Mouse (Mus musculus) embryo, embryonic 11 days (tissue): Measurements from ENCODE around the gene H2-Ke6.

Experiments
- DNase-seq: peaks from one replicate; pipeline ENCODE4 v3.0.0-alpha.2; 2015

Gene H2-Ke6

GRCm38 (mm10) chr17:34027656-34028223 lies at the start of gene H2-Ke6:
Gene H2-Ke6 (minus strand): TSS chr17:34028060.
- peak; percentile 97 for DNase-seq

GRCm38 (mm10) chr17:34077549-34077948 lies 49.7 kb upstream of the H2-Ke6 start:
- peak; percentile 91 for DNase-seq

GRCm38 (mm10) chr17:34075271-34075670 lies 47.4 kb upstream of the H2-Ke6 start:
- DNase-seq, result peak; percentile 75

GRCm38 (mm10) chr17:34072091-34072490 lies 44.2 kb upstream of the H2-Ke6 start:
- DNase-seq, result no peak

- no peak for DNase-seq
These were observed 41.0 kb upstream of the H2-Ke6 start for GRCm38 (mm10) chr17:34068864-34069263.

- no peak for DNase-seq
These were observed 29.4 kb upstream of the H2-Ke6 start for GRCm38 (mm10) chr17:34057224-34057623.

- DNase-seq, result no peak
These were observed 19.7 kb upstream of the H2-Ke6 start for GRCm38 (mm10) chr17:34047404-34048050.

GRCm38 (mm10) chr17:34045941-34046340 lies 18.1 kb upstream of the H2-Ke6 start:
- DNase-seq, result no peak

GRCm38 (mm10) chr17:34039562-34040450 lies 11.9 kb upstream of the H2-Ke6 start:
- peak; percentile 46 for DNase-seq

- peak; percentile 37 for DNase-seq
These were observed 11.2 kb upstream of the H2-Ke6 start, which contains the start of gene Col11a2 for GRCm38 (mm10) chr17:34038878-34039561. Gene Col11a2 (plus strand): TSS chr17:34039437.

- peak; percentile 36 for DNase-seq
These were observed 10.6 kb upstream of the H2-Ke6 start for GRCm38 (mm10) chr17:34038440-34038839.

- DNase-seq, result no peak
These were observed 9.4 kb upstream of the H2-Ke6 start for GRCm38 (mm10) chr17:34037241-34037640.

GRCm38 (mm10) chr17:34036647-34037046 lies 8.8 kb upstream of the H2-Ke6 start:
- no peak for DNase-seq

- no peak for DNase-seq
These were observed 7.7 kb upstream of the H2-Ke6 start for GRCm38 (mm10) chr17:34035517-34035916.

- DNase-seq, result peak; percentile 63
These were observed 6.2 kb upstream of the H2-Ke6 start for GRCm38 (mm10) chr17:34034064-34034463.

- no peak for DNase-seq
These were observed 5.6 kb upstream of the H2-Ke6 start for GRCm38 (mm10) chr17:34033441-34033840.

GRCm38 (mm10) chr17:34032806-34033205 lies 4.9 kb upstream of the H2-Ke6 start:
- no peak for DNase-seq

- peak; percentile 72 for DNase-seq
These were observed 4.3 kb upstream of the H2-Ke6 start for GRCm38 (mm10) chr17:34032174-34032632.

GRCm38 (mm10) chr17:34031465-34032173 lies 3.8 kb upstream of the H2-Ke6 start, which contains the start of the genes Slc39a7 and Rxrb:
Gene Slc39a7 (minus strand): TSS chr17:34031682.
Gene Rxrb (plus strand): TSS chr17:34031812.
- peak; percentile 99 for DNase-seq

- DNase-seq, result no peak
These were observed 3.0 kb upstream of the H2-Ke6 start for GRCm38 (mm10) chr17:34030861-34031326.

GRCm38 (mm10) chr17:34029890-34030595 lies 2.2 kb upstream of the H2-Ke6 start:
- DNase-seq, result no peak
